ENCODE assay signal across 8 mouse cellular contexts in the genomic region with DNA sequence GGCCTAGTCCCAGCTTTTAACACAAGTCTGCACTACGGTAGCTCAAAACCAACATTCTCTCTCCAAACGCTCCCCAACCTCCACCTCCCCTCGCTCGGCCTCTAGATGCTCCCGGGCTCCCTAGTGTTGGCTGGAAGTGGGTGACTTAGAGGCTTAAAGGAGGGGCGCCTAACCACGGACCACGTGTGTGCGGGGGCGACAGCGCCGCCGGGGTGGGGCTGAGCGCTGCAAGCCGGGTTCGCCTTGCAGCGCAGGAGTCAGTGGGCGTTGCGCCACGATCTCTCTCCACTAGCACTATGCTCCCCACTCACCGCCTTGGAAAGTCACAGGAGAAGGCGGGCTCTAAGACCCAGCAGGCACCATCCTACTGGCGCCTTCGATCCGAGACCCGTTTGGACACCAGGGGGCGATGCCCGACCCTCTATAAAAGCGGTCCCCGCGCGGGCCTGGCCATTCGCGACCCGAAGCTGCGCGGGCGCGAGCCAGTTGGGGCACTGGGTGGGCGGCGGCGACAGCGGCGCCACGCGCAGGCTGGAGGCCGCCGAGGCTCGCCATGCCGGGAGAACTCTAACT. TPM values are rescaled to one million over a fixed set of nuclear protein-coding genes. Genes with fewer than 3 reads are reported as not detected.
DNase-seq lines count a peak whose midpoint lies in the region; ATAC-seq lines count a peak whose summit lies in the region.

Cebpa (plus strand) TSS at position 453 of the 573 bp plus-strand sequence.

- peak; percentile 77 for ATAC-seq in common myeloid progenitor, adult 5-6 weeks (replicated peaks; ENCODE audit: low read depth, poor library complexity, severe bottlenecking)
- ATAC-seq in inflammation-experienced regulatory T-cells, adult 6 months, result peak; percentile 79

- H3K36me3 ChIP-seq in megakaryocyte, embryonic 14.5 days (replicated peaks; ENCODE audit: low read length), result no peaks in the 10 kb centered on the region

- peaks cover 6% of the 10 kb centered on the region; the same call in 1 of the 2 replicates for H3K9me3 ChIP-seq in megakaryocyte, embryonic 14.5 days

- H3K27me3 ChIP-seq in megakaryocyte, embryonic 14.5 days (replicated peaks), result peaks cover 87% of the 10 kb centered on the region

- peak within 1 kb of the TSS; percentile 93 for H3K4me3 ChIP-seq in megakaryocyte, embryonic 14.5 days (replicated peaks)

- peaks cover 44% of the 10 kb centered on the region for H3K4me1 ChIP-seq in megakaryocyte, embryonic 14.5 days

- peak; percentile 94 for DNase-seq in ZHBTc4 (ENCODE audit: low read depth, low spot score)
- DNase-seq in gastrocnemius, postnatal 14 days, result peak; percentile 96
- peak; percentile 84 to 93 for DNase-seq in left cerebral cortex, adult 9 months (ENCODE audit: low spot score in 2 of 2)
- DNase-seq in right cerebral cortex, adult 2 months (ENCODE audit: low spot score in 2 of 2), result peak; percentile 92 to 94
- DNase-seq in urinary bladder, postnatal 10 days (ENCODE audit: low spot score), result peak; percentile 90

- intact Hi-C loops in gastrocnemius, postnatal 14 days (cut with DNase I; ENCODE audit: low total_unique reads), result loop anchor here (5.0 to 10.0 kb wide), 2 partner anchors 54 to 92 kb away; no protein-coding TSS in a partner anchor

RNA-seq across cellular contexts. Expression of gene Cebpa, which starts in this region (rescaled TPM):
- 14.3 and 19.7 TPM in 2 replicates for total RNA-seq in common myeloid progenitor, adult 5-6 weeks (2017)
- 1 to 10 TPM; 3.9 to 4.1 TPM for total RNA-seq in gastrocnemius, postnatal 14 days (2021)
- polyA plus RNA-seq in inflammation-experienced regulatory T-cells, adult 6 months (2017; shearing (Covaris generic)), result 1 to 10 TPM in 2 of 3 experiments, under 1 TPM in 1; 0.38 to 2.4 (median 2.3) TPM
- 43.6 and 55.1 TPM in 2 replicates for polyA plus RNA-seq in megakaryocyte, embryonic 14.5 days (2012; ENCODE audit: insufficient read depth, low replicate concordance)

Comparison
In these comparisons a context has a peak if more than half of its experiments do, and no peak if none do; other contexts are left out.
1. Peak in every context shown above with its lines: DNase-seq, ATAC-seq and H3K4me3 ChIP-seq.
2. RNA of gene Cebpa (polyA plus RNA-seq): 43.6 to 55.1 TPM in megakaryocyte, embryonic 14.5 days; 0.38 to 2.4 TPM in inflammation-experienced regulatory T-cells, adult 6 months; every median in the first group is over 10 times any median in the second.